Mouse (Mus musculus) ES-Bruce4 (cell line): Measurements from ENCODE around the gene Il10rb. TPM values are rescaled to one million over a fixed set of nuclear protein-coding genes. Genes with fewer than 3 reads are reported as not detected.

Experiments
- H3K27ac ChIP-seq: 2 replicates; pipeline ENCODE4 v1.5.1; 2012; ENCODE audit warnings: low read length, inconsistent platforms; ENCODE audit not compliant: insufficient read depth
- H3K27me3 ChIP-seq: 2 replicates; pipeline ENCODE4 v1.6.1; 2012; ENCODE audit warnings: mild to moderate bottlenecking, low read length, inconsistent platforms; ENCODE audit not compliant: control insufficient read depth, poor library complexity, insufficient read depth, severe bottlenecking
- H3K36me3 ChIP-seq: 2 replicates; pipeline ENCODE4 v1.6.1; 2012; ENCODE audit warnings: inconsistent platforms, mild to moderate bottlenecking, low read length, moderate library complexity; ENCODE audit not compliant: control insufficient read depth, poor library complexity, insufficient read depth, severe bottlenecking
- H3K4me1 ChIP-seq: one replicate; pipeline ENCODE4 v1.8.1; 2011; ENCODE audit warnings: low read length; ENCODE audit not compliant: control insufficient read depth, insufficient read depth
- H3K4me3 ChIP-seq: 2 replicates; pipeline ENCODE4 v1.5.1; 2011; ENCODE audit warnings: low read depth, mild to moderate bottlenecking, low read length
- H3K9ac ChIP-seq: 2 replicates; pipeline ENCODE4 v1.6.1; 2012; ENCODE audit warnings: low read depth, mild to moderate bottlenecking, inconsistent platforms; ENCODE audit not compliant: poor library complexity, severe bottlenecking
- H3K9me3 ChIP-seq: replicated peaks from 2 replicates; pipeline ENCODE4 v1.6.1; 2012; ENCODE audit warnings: mild to moderate bottlenecking, low read length, inconsistent platforms; ENCODE audit not compliant: control insufficient read depth, poor library complexity, insufficient read depth, severe bottlenecking
- CTCF ChIP-seq: IDR thresholded peaks from one replicate; pipeline ENCODE4 v1.8.1; 2011; ENCODE audit warnings: low read depth, low read length
- EP300 ChIP-seq: IDR thresholded peaks from 2 replicates; pipeline ENCODE4 v1.6.1; 2011; ENCODE audit warnings: low read depth, low read length; ENCODE audit not compliant: insufficient read depth
- POLR2A ChIP-seq: IDR thresholded peaks from one replicate; pipeline ENCODE4 v1.8.1; 2011; ENCODE audit warnings: low read length; ENCODE audit not compliant: insufficient read depth
- polyA plus RNA-seq: library from polyadenylated mRNA; stranded (reverse); fragments of >200 nt; gene quantifications from 2 replicates; pipeline ENCODE4 v1.2.4, GENCODE M21; 2011; ENCODE audit warnings: low read depth; ENCODE audit not compliant: missing spikeins, insufficient read depth, insufficient read length

Gene Il10rb
- polyA plus RNA-seq, 1 experiment: 3.5 TPM

- no peak overlapping the region for H3K27ac ChIP-seq
- 0 out of 2 replicates have a peak, but pooled peaks cover 3% of the 10 kb centered on the region for H3K9me3 ChIP-seq
- no peak overlapping the region for H3K4me3 ChIP-seq
- H3K9ac ChIP-seq: no peak overlapping the region
- no peaks in the 10 kb centered on the region for H3K4me1 ChIP-seq
- no peaks in the 10 kb centered on the region for H3K36me3 ChIP-seq
- no peaks in the 10 kb centered on the region for H3K27me3 ChIP-seq
- TF ChIP-seq CTCF (no peak), POLR2A (no peak), EP300 (no peak)
Observed at GRCm38 (mm10) chr16:91441811-91442240, 35.9 kb downstream of the Il10rb start.

GRCm38 (mm10) chr16:91442446-91442845 lies 36.5 kb downstream of the Il10rb start:
- Histone ChIP-seq H3K27me3 (no peaks in the 10 kb centered on the region), H3K9ac (no peak overlapping the region), H3K27ac (no peak overlapping the region), H3K4me3 (no peak overlapping the region), H3K4me1 (no peaks in the 10 kb centered on the region), H3K9me3 (0 out of 2 replicates have a peak, but pooled peaks cover 3% of the 10 kb centered on the region), H3K36me3 (no peaks in the 10 kb centered on the region)
- TF ChIP-seq EP300 (no peak), CTCF (no peak), POLR2A (no peak)

GRCm38 (mm10) chr16:91443211-91443611 lies 37.2 kb downstream of the Il10rb start:
- H3K27ac ChIP-seq: no peak overlapping the region
- no peak overlapping the region for H3K4me3 ChIP-seq
- TF ChIP-seq CTCF: no peak
- no peak for TF ChIP-seq EP300
- no peak for TF ChIP-seq POLR2A
- H3K27me3 ChIP-seq: no peaks in the 10 kb centered on the region
- no peaks in the 10 kb centered on the region for H3K4me1 ChIP-seq
- H3K9me3 ChIP-seq: 0 out of 2 replicates have a peak, but pooled peaks cover 3% of the 10 kb centered on the region
- H3K36me3 ChIP-seq: no peaks in the 10 kb centered on the region
- no peak overlapping the region for H3K9ac ChIP-seq

GRCm38 (mm10) chr16:91444847-91445246 lies 38.9 kb downstream of the Il10rb start:
- no peak overlapping the region for H3K9ac ChIP-seq
- H3K4me1 ChIP-seq: no peaks in the 10 kb centered on the region
- no peaks in the 10 kb centered on the region for H3K27me3 ChIP-seq
- TF ChIP-seq POLR2A (no peak), EP300 (no peak), CTCF (no peak)
- no peak overlapping the region for H3K4me3 ChIP-seq
- H3K9me3 ChIP-seq: 0 out of 2 replicates have a peak, but pooled peaks cover 3% of the 10 kb centered on the region
- no peaks in the 10 kb centered on the region for H3K36me3 ChIP-seq
- no peak overlapping the region for H3K27ac ChIP-seq

GRCm38 (mm10) chr16:91445566-91445965 lies 39.6 kb downstream of the Il10rb start:
- TF ChIP-seq CTCF: no peak
- no peak for TF ChIP-seq POLR2A
- TF ChIP-seq EP300: no peak
- no peaks in the 10 kb centered on the region for H3K27me3 ChIP-seq
- H3K4me3 ChIP-seq: no peak overlapping the region
- H3K9ac ChIP-seq: no peak overlapping the region
- H3K4me1 ChIP-seq: no peaks in the 10 kb centered on the region
- 0 out of 2 replicates have a peak, but pooled peaks cover 3% of the 10 kb centered on the region for H3K9me3 ChIP-seq
- H3K27ac ChIP-seq: no peak overlapping the region
- no peaks in the 10 kb centered on the region for H3K36me3 ChIP-seq

- Histone ChIP-seq H3K9me3 (0 out of 2 replicates have a peak, but pooled peaks cover 3% of the 10 kb centered on the region), H3K27ac (no peak overlapping the region), H3K4me1 (no peaks in the 10 kb centered on the region), H3K27me3 (no peaks in the 10 kb centered on the region), H3K4me3 (no peak overlapping the region), H3K9ac (no peak overlapping the region), H3K36me3 (no peaks in the 10 kb centered on the region)
- TF ChIP-seq POLR2A (no peak), EP300 (no peak), CTCF (no peak)
Observed at GRCm38 (mm10) chr16:91446778-91447511, 41.0 kb downstream of the Il10rb start.
